In the genomic region with DNA sequence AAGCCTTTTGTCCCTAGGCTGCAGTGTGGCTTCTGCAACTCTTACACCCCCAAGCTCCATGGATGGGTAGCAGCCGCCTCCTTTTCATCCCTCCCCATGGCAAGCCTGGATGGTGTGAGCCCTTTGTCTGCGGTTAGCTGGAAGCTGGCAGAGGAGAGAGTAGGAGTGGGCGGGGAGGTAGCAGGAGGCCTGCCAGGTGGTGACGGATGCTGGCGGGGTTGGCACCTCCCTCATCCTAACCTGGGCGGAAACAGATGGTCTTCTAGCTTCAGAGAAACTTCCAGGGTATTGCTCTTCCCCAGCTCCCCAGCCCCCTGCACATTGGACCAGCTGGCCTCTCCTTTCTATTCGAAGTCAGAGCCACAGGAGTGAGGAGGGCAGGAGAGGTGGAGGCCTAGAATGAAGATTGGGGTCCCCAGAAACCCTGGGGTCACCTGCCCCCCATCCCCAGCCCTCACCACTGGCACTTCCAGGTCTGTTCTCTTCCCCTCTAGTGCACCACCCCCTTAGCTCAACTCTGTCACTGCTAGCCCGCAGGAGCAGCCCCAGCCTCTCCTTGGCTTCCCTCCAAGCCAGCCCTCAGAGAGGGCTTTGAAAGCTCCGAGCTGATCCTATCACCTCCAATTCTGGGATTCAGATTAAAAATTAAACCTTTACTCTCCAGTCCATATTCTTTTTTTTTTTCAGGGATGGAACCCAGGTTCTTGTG, we compare ENCODE assay signal across 11 mouse cellular contexts. TPM values are rescaled to one million over a fixed set of nuclear protein-coding genes. Genes with fewer than 3 reads are reported as not detected.
DNase-seq lines count a peak whose midpoint lies in the region; ATAC-seq lines count a peak whose summit lies in the region.
"Had no signal": no experiment of that assay in that cellular context is flagged by ENCODE, and none has a peak within 500 bp of the region (broad histone marks: within the 10 kb centered on the region; RNA-seq: fewer than 3 reads in every experiment).

No protein-coding gene starts in this region.

- peaks cover 24% of the 10 kb centered on the region for H3K4me1 ChIP-seq in hindbrain, embryonic 12.5 days
- H3K4me1 ChIP-seq in hindbrain, embryonic 11.5 days (replicated peaks; ENCODE audit: control insufficient read depth, insufficient read depth, low read length): 0 out of 2 replicates have a peak, but pooled peaks cover 3% of the 10 kb centered on the region
- H3K4me1 ChIP-seq in midbrain, embryonic 16.5 days (ENCODE audit: control insufficient read depth, insufficient read depth, low read length): peaks cover 8% of the 10 kb centered on the region

- ATAC-seq in hindbrain, embryonic 12.5 days (ENCODE audit: low FRiP score): peak; percentile 54
- no peak; the same call in 1 of the 2 replicates for ATAC-seq in hindbrain, embryonic 11.5 days (ENCODE audit: low FRiP score)
- ATAC-seq in midbrain, embryonic 16.5 days: peak; percentile 66; the same call in 1 of the 2 replicates
- ATAC-seq in megakaryocyte-erythroid progenitor cell, adult 5-6 weeks (replicated peaks; ENCODE audit: low FRiP score, low TSS enrichment, poor library complexity, severe bottlenecking): no peak
- ATAC-seq: intestine, embryonic 16.5 days had no signal

- H3K27ac ChIP-seq in hindbrain, embryonic 12.5 days: peak overlapping the region; percentile 62
- no peak overlapping the region for H3K27ac ChIP-seq in hindbrain, embryonic 11.5 days (ENCODE audit: low read depth, low read length)
- H3K27ac ChIP-seq in midbrain, embryonic 16.5 days (ENCODE audit: low read length): peak overlapping the region; percentile 74
- H3K27ac ChIP-seq: liver, embryonic 14.5 days had no signal

- no peak overlapping the region for H3K4me2 ChIP-seq in hindbrain, embryonic 12.5 days (replicated peaks)
- H3K4me2 ChIP-seq in hindbrain, embryonic 11.5 days (replicated peaks; ENCODE audit: low read depth, low read length): no peak overlapping the region
- no peak overlapping the region for H3K4me2 ChIP-seq in midbrain, embryonic 16.5 days (ENCODE audit: low read length)

- H3K4me3 ChIP-seq in hindbrain, embryonic 12.5 days: no peak overlapping the region
- H3K4me3 ChIP-seq in hindbrain, embryonic 11.5 days (ENCODE audit: low read depth, low read length): no peak overlapping the region
- H3K4me3 ChIP-seq in midbrain, embryonic 16.5 days (ENCODE audit: low read depth, low read length): no peak overlapping the region
- H3K4me3 ChIP-seq: erythroblast, embryonic 14.5 days had no signal

- H3K27me3 ChIP-seq in hindbrain, embryonic 12.5 days: peaks cover 31% of the 10 kb centered on the region
- H3K27me3 ChIP-seq in hindbrain, embryonic 11.5 days (ENCODE audit: control insufficient read depth, insufficient read depth, low read length): peaks cover 9% of the 10 kb centered on the region
- H3K27me3 ChIP-seq in midbrain, embryonic 16.5 days (ENCODE audit: control insufficient read depth, insufficient read depth, low read depth, low read length): 0 out of 2 replicates have a peak, but pooled peaks cover 3% of the 10 kb centered on the region

- peaks cover 4% of the 10 kb centered on the region for H3K36me3 ChIP-seq in hindbrain, embryonic 12.5 days
- no peaks in the 10 kb centered on the region for H3K36me3 ChIP-seq in hindbrain, embryonic 11.5 days (ENCODE audit: control insufficient read depth, insufficient read depth, low read length)
- H3K36me3 ChIP-seq in midbrain, embryonic 16.5 days (ENCODE audit: control insufficient read depth, insufficient read depth, low read length): peaks cover 5% of the 10 kb centered on the region; the same call in 1 of the 2 replicates

- H3K9me3 ChIP-seq in hindbrain, embryonic 12.5 days (replicated peaks): no peaks in the 10 kb centered on the region
- no peaks in the 10 kb centered on the region for H3K9me3 ChIP-seq in hindbrain, embryonic 11.5 days (ENCODE audit: control insufficient read depth, low read length)
- H3K9me3 ChIP-seq in midbrain, embryonic 16.5 days (replicated peaks; ENCODE audit: control insufficient read depth, low read length, poor library complexity, severe bottlenecking): no peaks in the 10 kb centered on the region

- H3K9ac ChIP-seq in hindbrain, embryonic 12.5 days: no peak overlapping the region
- H3K9ac ChIP-seq in hindbrain, embryonic 11.5 days (ENCODE audit: low read depth, low read length): no peak overlapping the region; the same call in 1 of the 2 replicates
- peak overlapping the region; percentile 39 for H3K9ac ChIP-seq in midbrain, embryonic 16.5 days (ENCODE audit: low read depth, low read length)
- H3K9ac ChIP-seq: liver, embryonic 14.5 days had no signal

- 42% methylated on average over 9 of the region's 9 CpGs for WGBS in hindbrain, embryonic 12.5 days
- WGBS in hindbrain, embryonic 11.5 days: 51% methylated on average over 9 of the region's 9 CpGs
- WGBS in midbrain, embryonic 16.5 days: 41% methylated on average over 9 of the region's 9 CpGs

- no peak for DNase-seq in hindbrain, embryonic 11.5 days (ENCODE audit: low spot score)
- DNase-seq in MN1 (ENCODE audit: low spot score): peak; percentile 63
- peak; percentile 95 to 96 for DNase-seq in cerebellum, postnatal 36 days
- no peak for DNase-seq in adrenal gland, adult 2 months
- DNase-seq in urinary bladder, postnatal 25 days (ENCODE audit: low spot score): no peak

RNA-seq across cellular contexts. Expression of gene Ccm2l, which starts 16.3 kb away (rescaled TPM):
- polyA plus RNA-seq in hindbrain, embryonic 12.5 days (2016; fragmentation: Nextera tagmentation; extraction: Ambion mirVana): 2.8 and 3.3 TPM in 2 replicates
- 2.1 and 2.2 TPM in 2 replicates for polyA plus RNA-seq in hindbrain, embryonic 11.5 days (2014; fragmentation: Nextera tagmentation; extraction: Ambion mirVana)
- polyA plus RNA-seq in midbrain, embryonic 16.5 days (2015; fragmentation: Nextera tagmentation; extraction: Ambion mirVana): 1.0 and 1.2 TPM in 2 replicates
- total RNA-seq in megakaryocyte-erythroid progenitor cell, adult 5-6 weeks (2014; fragmentation: Nextera tagmentation): not detected in 2 replicates
- total RNA-seq in megakaryocyte-erythroid progenitor cell, adult 5-6 weeks (2017): not detected in 2 replicates
- 10 to 100 TPM; 12.7 to 15.3 TPM for total RNA-seq in adrenal gland, adult 2 months (2021)
- 37.1 and 49.1 TPM in 2 replicates for polyA plus RNA-seq in adrenal gland, adult 2 months (2012; rRNA removed)
- polyA plus RNA-seq: erythroblast, embryonic 14.5 days had no signal

RNA-seq across cellular contexts. Expression of gene Xkr7, which starts 17.8 kb away (rescaled TPM):
- 1.7 and 2.0 TPM in 2 replicates for polyA plus RNA-seq in hindbrain, embryonic 12.5 days (2016; fragmentation: Nextera tagmentation; extraction: Ambion mirVana)
- polyA plus RNA-seq in hindbrain, embryonic 11.5 days (2014; fragmentation: Nextera tagmentation; extraction: Ambion mirVana): 0.45 and 0.81 TPM in 2 replicates
- polyA plus RNA-seq in midbrain, embryonic 16.5 days (2015; fragmentation: Nextera tagmentation; extraction: Ambion mirVana): 1.6 and 1.9 TPM in 2 replicates
- not detected in 2 replicates for total RNA-seq in megakaryocyte-erythroid progenitor cell, adult 5-6 weeks (2014; fragmentation: Nextera tagmentation)
- total RNA-seq in megakaryocyte-erythroid progenitor cell, adult 5-6 weeks (2017): not detected in 2 replicates
- total RNA-seq in adrenal gland, adult 2 months (2021): 1 to 10 TPM in 1 of 2 experiments, under 1 TPM in 1; 0.49 to 1.0 TPM
- 1.0 and 1.6 TPM in 2 replicates for polyA plus RNA-seq in adrenal gland, adult 2 months (2012; rRNA removed)
- polyA plus RNA-seq: erythroblast, embryonic 14.5 days; liver, embryonic 14.5 days had no signal

RNA-seq across cellular contexts. Expression of gene Pdrg1, which starts 34.2 kb away (rescaled TPM):
- polyA plus RNA-seq in hindbrain, embryonic 12.5 days (2016; fragmentation: Nextera tagmentation; extraction: Ambion mirVana): 127 and 131 TPM in 2 replicates
- 71.1 and 96.5 TPM in 2 replicates for polyA plus RNA-seq in hindbrain, embryonic 11.5 days (2014; fragmentation: Nextera tagmentation; extraction: Ambion mirVana)
- 236 and 259 TPM in 2 replicates for polyA plus RNA-seq in midbrain, embryonic 16.5 days (2015; fragmentation: Nextera tagmentation; extraction: Ambion mirVana)
- total RNA-seq in megakaryocyte-erythroid progenitor cell, adult 5-6 weeks (2014; fragmentation: Nextera tagmentation): 56.7 and 75.9 TPM in 2 replicates
- 218 and 242 TPM in 2 replicates for total RNA-seq in megakaryocyte-erythroid progenitor cell, adult 5-6 weeks (2017)
- 100 to 1,000 TPM; 146 to 245 TPM for total RNA-seq in adrenal gland, adult 2 months (2021)
- 53.5 and 58.0 TPM in 2 replicates for polyA plus RNA-seq in adrenal gland, adult 2 months (2012; rRNA removed)

RNA-seq across cellular contexts. Expression of gene Hck, which starts 58.8 kb away (rescaled TPM):
- 2.9 and 3.5 TPM in 2 replicates for polyA plus RNA-seq in hindbrain, embryonic 12.5 days (2016; fragmentation: Nextera tagmentation; extraction: Ambion mirVana)
- polyA plus RNA-seq in hindbrain, embryonic 11.5 days (2014; fragmentation: Nextera tagmentation; extraction: Ambion mirVana): 2.0 and 2.4 TPM in 2 replicates
- polyA plus RNA-seq in midbrain, embryonic 16.5 days (2015; fragmentation: Nextera tagmentation; extraction: Ambion mirVana): 3.4 and 4.9 TPM in 2 replicates
- total RNA-seq in megakaryocyte-erythroid progenitor cell, adult 5-6 weeks (2014; fragmentation: Nextera tagmentation): 2.2 TPM in 1 of 2 replicates, not detected in the other
- 0.23 and 3.3 TPM in 2 replicates for total RNA-seq in megakaryocyte-erythroid progenitor cell, adult 5-6 weeks (2017)
- total RNA-seq in adrenal gland, adult 2 months (2021): 1 to 10 TPM; 3.1 to 4.6 TPM
- 4.2 and 4.7 TPM in 2 replicates for polyA plus RNA-seq in adrenal gland, adult 2 months (2012; rRNA removed)

Comparison
In these comparisons a context has a peak if more than half of its experiments do, and no peak if none do; other contexts are left out.
1. ATAC-seq: peak in hindbrain, embryonic 12.5 days (single experiment) and midbrain, embryonic 16.5 days (single experiment); none in hindbrain, embryonic 11.5 days (single experiment) and megakaryocyte-erythroid progenitor cell, adult 5-6 weeks (single experiment).
2. DNase-seq: peak in MN1 (single experiment) and cerebellum, postnatal 36 days (2 of 2); none in hindbrain, embryonic 11.5 days (single experiment), adrenal gland, adult 2 months (single experiment) and urinary bladder, postnatal 25 days (single experiment).